Mouse (Mus musculus) hindbrain, embryonic 15.5 days (tissue): ENCODE results near the gene Chrna5. TPM values are rescaled to one million over a fixed set of nuclear protein-coding genes. Genes with fewer than 3 reads are reported as not detected.

Experiments used
- ATAC-seq: fragments of 200-750 bp; cut with Nextera tagmentation; 2 replicates; pipeline ENCODE4 v1.8.0; 2017; ENCODE audit warnings: low read depth, moderate number of reproducible peaks, moderate TSS enrichment; ENCODE audit not compliant: low FRiP score
- H3K27ac ChIP-seq: fragments of 300-500 bp; sonication (generic); replicated peaks from 2 replicates; pipeline ENCODE4 v1.5.1; 2015; ENCODE audit warnings: mild to moderate bottlenecking, inconsistent platforms
- H3K27me3 ChIP-seq: fragments of 300-500 bp; sonication (generic); 2 replicates; pipeline ENCODE4 v1.6.1; 2015; ENCODE audit warnings: control low read depth, inconsistent platforms
- H3K36me3 ChIP-seq: fragments of 300-500 bp; sonication (generic); 2 replicates; pipeline ENCODE4 v1.6.1; 2015; ENCODE audit warnings: control low read depth, inconsistent platforms
- H3K4me1 ChIP-seq: fragments of 300-500 bp; sonication (generic); replicated peaks from 2 replicates; pipeline ENCODE4 v1.6.1; 2015; ENCODE audit warnings: control low read depth, inconsistent platforms
- H3K4me2 ChIP-seq: fragments of 300-500 bp; sonication (generic); 2 replicates; pipeline ENCODE4 v1.6.1; 2015; ENCODE audit warnings: moderate library complexity, mild to moderate bottlenecking, inconsistent platforms
- H3K4me3 ChIP-seq: fragments of 300-500 bp; sonication (generic); 2 replicates; pipeline ENCODE4 v1.5.1; 2015; ENCODE audit warnings: mild to moderate bottlenecking, inconsistent platforms
- H3K9ac ChIP-seq: fragments of 300-500 bp; sonication (generic); 2 replicates; pipeline ENCODE4 v1.6.1; 2015; ENCODE audit warnings: inconsistent platforms
- H3K9me3 ChIP-seq: fragments of 300-500 bp; sonication (generic); 2 replicates; pipeline ENCODE4 v1.6.1; 2016; ENCODE audit warnings: control low read depth, inconsistent platforms
- WGBS: fragments of 180-500 bp; shearing (Covaris S2); methylation state at CpG from one replicate; pipeline ENCODE4 v1.1.7; 2015; 5-methylcytosine and 5-hydroxymethylcytosine counted together
- polyA plus RNA-seq: library from polyadenylated mRNA; unstranded; fragments of >200 nt; fragmentation: Nextera tagmentation; extraction: Ambion mirVana; gene quantifications from 2 replicates; pipeline ENCODE4 v1.2.1, GENCODE M21; 2015

Gene Chrna5
- polyA plus RNA-seq, 1 experiment from 2014 or later: 4.5 TPM

DNA sequence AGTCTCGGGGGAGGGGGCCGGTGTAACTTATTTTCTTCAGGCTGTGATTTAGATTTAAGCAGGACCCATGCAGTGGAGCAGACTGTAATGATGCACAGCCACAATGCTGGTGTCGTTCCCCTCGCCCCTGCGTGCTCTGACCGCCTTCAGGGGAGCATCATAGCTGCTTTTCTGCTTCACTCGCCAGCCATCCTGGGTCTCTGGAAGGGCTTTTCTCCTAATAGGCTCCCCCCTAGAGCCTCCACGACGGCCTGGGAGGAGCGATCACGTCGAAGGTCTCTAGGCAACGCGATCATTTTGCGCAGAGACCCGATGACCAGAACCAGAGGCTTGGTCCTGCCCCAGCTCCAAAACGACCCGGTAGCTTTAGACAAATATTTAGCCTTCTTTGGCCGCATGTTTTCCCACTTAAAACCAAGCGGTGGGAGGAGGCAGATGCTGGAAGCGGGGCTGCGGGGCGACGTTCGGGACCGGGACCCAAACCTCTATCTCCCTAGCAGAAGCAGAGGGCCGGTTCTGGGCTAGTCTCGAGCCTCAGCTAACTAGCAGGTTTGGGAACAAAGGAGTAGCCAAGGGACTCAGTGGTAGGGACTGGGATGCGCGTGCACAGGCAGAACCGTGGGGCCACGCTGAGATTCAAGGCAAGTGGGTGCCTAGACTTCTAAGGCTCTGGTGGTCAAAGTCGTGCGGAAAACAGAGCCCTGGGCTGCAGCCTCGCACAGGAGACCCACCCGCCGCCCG lies 45.0 kb downstream of the Chrna5 start:
- ATAC-seq: peak; percentile 21; the same call in 1 of the 2 replicates
- H3K9ac ChIP-seq: peak overlapping the region; percentile 61
- H3K4me3 ChIP-seq: peak overlapping the region; percentile 54
- H3K4me2 ChIP-seq: peak overlapping the region; percentile 63
- no peaks in the 10 kb centered on the region for H3K36me3 ChIP-seq
- H3K27ac ChIP-seq: peak overlapping the region; percentile 69
- H3K4me1 ChIP-seq: peaks cover 16% of the 10 kb centered on the region; the same call in 1 of the 2 replicates
- H3K27me3 ChIP-seq: no peaks in the 10 kb centered on the region
- 6% methylated on average over 38 of the region's 38 CpGs for whole genome bisulfite sequencing
- no peaks in the 10 kb centered on the region for H3K9me3 ChIP-seq

DNA sequence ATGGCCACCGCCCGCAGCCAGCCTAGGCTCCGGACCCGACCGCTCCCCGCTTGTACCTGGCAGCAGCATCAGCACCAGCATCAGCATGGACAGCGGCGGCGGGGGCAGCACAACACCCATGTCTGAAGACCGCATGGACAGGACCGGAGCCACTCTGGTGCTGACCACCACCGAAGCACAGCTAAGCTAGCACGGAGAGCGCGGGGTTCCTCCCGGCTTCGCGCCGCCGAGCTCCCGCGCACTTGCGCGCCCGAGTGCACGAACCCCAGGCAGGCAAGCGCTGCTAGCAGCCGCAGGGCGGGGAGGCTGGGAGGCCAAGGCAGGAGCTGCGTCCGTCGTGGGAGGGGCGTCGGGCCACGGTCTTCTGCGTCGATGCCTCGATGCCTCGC lies 45.6 kb downstream of the Chrna5 start, which contains the start of gene Chrna3:
Gene Chrna3, minus strand, starts transcription at position 288 of the 389 bp plus-strand sequence.
- H3K9me3 ChIP-seq: no peaks in the 10 kb centered on the region
- H3K4me3 ChIP-seq: peak within 1 kb of the TSS; percentile 54
- H3K4me1 ChIP-seq: peaks cover 16% of the 10 kb centered on the region; the same call in 1 of the 2 replicates
- H3K4me2 ChIP-seq: peak within 1 kb of the TSS; percentile 63
- no peaks in the 10 kb centered on the region for H3K36me3 ChIP-seq
- ATAC-seq: peak; percentile 71; the same call in 1 of the 2 replicates
- peak within 1 kb of the TSS; percentile 61 for H3K9ac ChIP-seq
- no peaks in the 10 kb centered on the region for H3K27me3 ChIP-seq
- peak within 1 kb of the TSS; percentile 69 for H3K27ac ChIP-seq
- 1% methylated on average over 39 of the region's 39 CpGs for WGBS

DNA sequence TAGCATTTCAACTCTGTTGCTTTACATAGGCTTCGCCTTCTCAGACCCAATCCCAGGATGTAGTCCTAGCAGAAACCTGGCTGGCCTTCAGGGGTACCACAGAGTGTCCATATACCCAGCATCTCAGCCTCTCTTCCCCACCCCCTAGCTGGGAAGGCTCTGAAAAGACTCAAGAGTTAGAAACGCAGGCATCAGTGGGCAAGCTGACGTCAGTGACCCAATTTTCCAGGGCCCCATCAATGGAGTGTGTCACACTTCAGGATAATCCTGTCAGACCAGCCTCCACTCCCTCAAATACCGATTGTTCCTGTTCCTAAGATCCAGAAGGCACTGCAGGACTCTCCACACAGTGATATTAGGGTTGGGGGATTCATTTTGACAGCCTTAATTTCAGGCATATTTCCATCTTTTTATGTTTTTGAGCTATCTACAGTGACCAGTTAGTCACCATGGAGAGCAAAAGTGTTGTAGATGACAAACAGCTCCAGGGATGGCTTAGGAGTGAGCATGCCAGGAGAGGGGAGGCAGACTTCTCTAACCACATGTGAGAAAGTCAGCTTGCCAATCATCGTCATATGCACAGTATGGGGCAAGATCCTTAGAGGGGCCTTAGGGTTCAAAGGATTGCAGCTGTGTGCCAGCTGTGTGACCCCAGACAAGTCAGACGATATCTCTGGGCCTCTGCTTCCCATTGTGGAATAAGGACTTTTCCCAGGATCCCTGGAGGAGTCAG lies 50.9 kb downstream of the Chrna5 start:
- Histone ChIP-seq H3K27ac (no peak overlapping the region), H3K4me3 (no peak overlapping the region), H3K4me1 (peaks cover 2% of the 10 kb centered on the region; the same call in 1 of the 2 replicates), H3K9ac (no peak overlapping the region), H3K9me3 (no peaks in the 10 kb centered on the region), H3K4me2 (no peak overlapping the region), H3K27me3 (no peaks in the 10 kb centered on the region), H3K36me3 (no peaks in the 10 kb centered on the region)
- no peak for ATAC-seq
- WGBS: 56% methylated on average over 6 of the region's 6 CpGs

DNA sequence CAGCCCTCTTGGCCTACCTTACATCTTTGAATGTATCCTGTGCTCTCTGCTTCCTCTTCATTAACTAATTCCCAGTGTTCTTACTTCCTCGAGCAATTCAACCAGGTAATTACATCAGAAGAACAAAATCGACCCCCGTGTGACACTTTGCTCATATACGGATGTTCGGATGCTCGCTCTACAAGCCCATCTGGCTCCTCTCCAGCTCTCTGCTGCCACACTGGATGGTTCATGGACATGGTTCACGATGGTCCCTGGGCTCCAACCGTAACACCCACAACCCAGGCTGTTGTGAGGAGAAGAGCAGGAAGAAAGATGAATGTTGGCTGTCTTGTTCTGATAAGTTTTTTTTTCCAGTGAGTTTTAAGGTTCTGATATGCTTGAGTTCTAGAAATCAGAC lies 58.3 kb downstream of the Chrna5 start:
- Histone ChIP-seq H3K36me3 (no peaks in the 10 kb centered on the region), H3K27me3 (no peaks in the 10 kb centered on the region), H3K9ac (no peak overlapping the region), H3K27ac (no peak overlapping the region), H3K4me1 (peaks cover 11% of the 10 kb centered on the region), H3K4me2 (no peak overlapping the region), H3K9me3 (no peaks in the 10 kb centered on the region), H3K4me3 (no peak overlapping the region)
- ATAC-seq: no peak
- WGBS: 63% methylated on average over 8 of the region's 8 CpGs

DNA sequence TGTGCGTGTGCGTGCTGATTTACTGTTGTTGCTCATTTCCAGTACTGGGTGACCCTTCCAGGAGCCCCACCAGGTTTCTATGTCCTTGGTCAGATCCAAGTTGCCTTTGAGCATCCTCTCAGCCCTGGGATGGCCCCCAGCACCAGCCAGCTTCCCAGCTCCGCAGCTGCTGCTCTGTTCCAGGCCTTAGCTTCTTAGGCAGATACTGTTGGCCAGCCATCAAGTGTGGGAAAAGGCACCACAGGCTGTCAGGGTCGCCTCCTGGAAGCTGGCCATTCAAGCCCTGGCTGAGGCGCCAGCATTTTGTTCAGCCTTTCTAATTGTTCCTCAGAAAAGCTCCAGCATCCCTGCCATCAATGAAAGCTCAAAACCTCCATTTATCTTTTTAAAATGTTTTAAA lies 59.3 kb downstream of the Chrna5 start:
- ATAC-seq: no peak
- Histone ChIP-seq H3K27me3 (no peaks in the 10 kb centered on the region), H3K4me3 (no peak overlapping the region), H3K27ac (peak overlapping the region; percentile 42; the same call in 1 of the 2 replicates), H3K4me1 (peaks cover 11% of the 10 kb centered on the region), H3K9me3 (no peaks in the 10 kb centered on the region), H3K4me2 (no peak overlapping the region), H3K9ac (no peak overlapping the region), H3K36me3 (no peaks in the 10 kb centered on the region)
- WGBS: 52% methylated on average over 5 of the region's 5 CpGs

DNA sequence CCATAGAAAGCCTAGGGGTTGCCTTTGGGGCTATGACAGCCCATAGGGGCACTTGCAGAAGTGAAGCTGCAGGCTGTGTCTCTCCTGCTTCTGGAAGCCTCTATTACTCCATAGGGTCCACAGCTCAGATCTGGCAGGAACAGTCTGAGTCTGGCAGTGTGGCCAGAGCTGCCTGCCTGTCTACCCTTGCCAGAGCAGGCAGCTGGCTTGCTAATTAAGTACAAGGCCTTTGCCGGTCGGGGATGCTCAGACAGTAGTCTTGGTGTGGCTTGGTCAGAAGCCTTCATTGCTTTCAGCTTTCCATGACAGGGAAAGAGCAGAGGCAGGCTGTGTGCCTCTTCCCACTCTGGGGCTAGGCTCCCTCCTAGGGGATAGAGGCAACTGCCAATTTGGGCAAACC lies 60.7 kb downstream of the Chrna5 start:
- H3K36me3 ChIP-seq: no peaks in the 10 kb centered on the region
- H3K9ac ChIP-seq: no peak overlapping the region
- H3K4me1 ChIP-seq: peaks cover 11% of the 10 kb centered on the region
- ATAC-seq: peak; percentile 65; the same call in 1 of the 2 replicates
- H3K4me3 ChIP-seq: no peak overlapping the region
- no peak overlapping the region for H3K4me2 ChIP-seq
- H3K9me3 ChIP-seq: no peaks in the 10 kb centered on the region
- WGBS: 42% methylated on average over 2 of the region's 2 CpGs
- no peaks in the 10 kb centered on the region for H3K27me3 ChIP-seq
- H3K27ac ChIP-seq: no peak overlapping the region

DNA sequence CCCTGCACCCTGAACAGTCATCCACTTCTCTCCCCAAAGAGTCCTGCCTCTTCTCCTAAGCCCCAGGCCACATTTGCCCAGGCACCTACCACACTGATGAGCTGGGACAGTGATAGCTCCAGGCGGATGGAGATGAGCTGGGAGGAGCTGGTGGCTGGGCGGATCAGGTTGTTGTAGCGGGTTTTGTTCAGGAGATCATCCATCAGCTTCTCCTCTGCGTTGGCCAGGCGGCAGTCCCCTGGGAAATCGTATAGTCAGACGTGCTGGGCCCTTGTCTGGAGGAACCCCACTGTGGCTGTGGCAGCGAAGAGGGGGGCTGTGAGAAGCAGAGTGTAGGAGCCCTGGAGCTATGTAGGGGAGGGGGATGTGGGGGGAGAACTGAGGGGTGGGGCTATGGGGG lies 63.0 kb downstream of the Chrna5 start:
- ATAC-seq: no peak
- H3K4me1 ChIP-seq: peaks cover 31% of the 10 kb centered on the region
- H3K4me2 ChIP-seq: no peak overlapping the region
- H3K4me3 ChIP-seq: no peak overlapping the region
- H3K36me3 ChIP-seq: no peaks in the 10 kb centered on the region
- no peak overlapping the region for H3K27ac ChIP-seq
- WGBS: 7% methylated on average over 8 of the region's 8 CpGs
- H3K9ac ChIP-seq: no peak overlapping the region
- H3K27me3 ChIP-seq: no peaks in the 10 kb centered on the region; the same call in 1 of the 2 replicates
- H3K9me3 ChIP-seq: no peaks in the 10 kb centered on the region

DNA sequence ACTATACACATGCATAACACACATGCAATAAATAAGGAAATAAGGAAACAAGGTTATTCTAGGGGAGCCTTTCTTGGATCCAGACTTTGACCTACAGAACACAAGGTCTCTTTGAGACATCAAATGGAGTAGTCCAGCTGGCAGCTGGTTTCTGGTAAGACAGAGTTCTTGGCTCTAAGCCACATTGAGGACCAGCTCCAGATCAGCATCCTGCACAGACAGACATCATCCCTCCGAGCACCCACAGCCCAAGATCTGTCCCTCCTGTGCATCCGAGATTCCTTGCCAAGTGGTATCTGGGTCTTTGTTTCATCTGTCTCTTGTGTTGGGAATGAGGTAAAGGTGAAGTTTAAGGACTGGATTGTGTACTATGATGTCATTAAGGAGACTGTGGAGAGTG lies 64.3 kb downstream of the Chrna5 start:
- no peak overlapping the region for H3K4me2 ChIP-seq
- H3K27ac ChIP-seq: no peak overlapping the region
- H3K4me1 ChIP-seq: peaks cover 32% of the 10 kb centered on the region
- no peaks in the 10 kb centered on the region for H3K36me3 ChIP-seq
- H3K9me3 ChIP-seq: no peaks in the 10 kb centered on the region
- no peak overlapping the region for H3K9ac ChIP-seq
- ATAC-seq: no peak
- peaks cover 2% of the 10 kb centered on the region; the same call in 1 of the 2 replicates for H3K27me3 ChIP-seq
- no peak overlapping the region for H3K4me3 ChIP-seq
- WGBS: 79% methylated on average over 2 of the region's 2 CpGs

DNA sequence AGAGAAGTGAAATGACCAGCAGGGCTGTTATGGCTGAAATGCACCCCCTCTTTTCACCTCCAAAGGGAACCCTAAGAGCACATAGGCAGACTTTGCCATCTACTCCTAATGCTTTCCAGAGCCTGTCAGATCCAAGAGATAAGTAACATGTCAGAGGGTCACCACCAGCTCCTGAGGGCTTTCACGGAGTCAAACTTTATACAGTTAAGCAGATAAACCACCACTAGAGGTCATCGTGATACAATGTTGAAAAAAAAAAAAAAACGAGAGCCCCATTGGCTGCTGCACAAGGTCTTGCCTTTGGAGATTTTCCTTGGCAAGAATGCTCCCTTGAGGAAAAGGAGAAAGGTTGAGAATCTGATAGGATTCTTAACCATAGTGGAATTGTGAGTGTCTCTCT lies 66.1 kb downstream of the Chrna5 start:
- Histone ChIP-seq H3K4me1 (peaks cover 22% of the 10 kb centered on the region), H3K27me3 (peaks cover 2% of the 10 kb centered on the region; the same call in 1 of the 2 replicates), H3K27ac (no peak overlapping the region), H3K9me3 (no peaks in the 10 kb centered on the region), H3K4me2 (no peak overlapping the region), H3K9ac (no peak overlapping the region), H3K36me3 (no peaks in the 10 kb centered on the region), H3K4me3 (no peak overlapping the region)
- WGBS: 2% methylated on average over 3 of the region's 3 CpGs
- no peak for ATAC-seq

DNA sequence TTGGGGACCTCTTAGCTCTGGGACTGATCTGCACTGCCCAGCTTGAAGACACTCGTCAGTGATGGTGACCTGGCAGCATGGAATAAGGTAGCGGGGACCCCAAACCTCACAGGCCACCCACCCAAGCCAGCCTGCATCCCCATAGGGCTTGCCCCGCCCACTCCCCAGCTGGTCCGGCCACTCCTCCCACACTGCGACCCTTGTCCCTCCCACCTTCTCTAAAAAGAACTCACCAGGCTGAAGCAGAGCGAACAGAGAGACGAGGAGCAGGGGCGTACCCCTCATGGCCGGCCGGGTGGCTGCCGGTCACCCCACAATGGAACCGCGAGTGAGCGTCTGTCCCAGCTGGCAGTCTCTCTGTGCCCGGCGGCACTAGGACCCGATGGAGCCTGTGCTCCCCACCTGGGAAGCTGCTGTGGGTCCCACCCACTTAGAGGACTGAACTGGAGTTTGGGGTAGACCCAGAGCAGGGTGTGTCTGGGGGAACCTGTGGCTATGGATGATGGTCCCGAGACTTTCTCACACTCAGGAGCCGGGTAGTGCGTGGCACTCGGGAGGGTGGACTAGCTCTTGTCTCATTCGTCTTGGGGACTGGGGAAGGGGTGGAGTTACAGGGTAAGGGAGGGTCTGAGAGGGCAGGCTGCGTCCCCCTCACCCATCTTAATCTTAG lies 67.7 kb downstream of the Chrna5 start, which contains the start of gene Chrnb4:
Gene Chrnb4, minus strand, starts transcription at position 569 of the 670 bp plus-strand sequence.
- Histone ChIP-seq H3K27ac (no peak within 1 kb of the TSS), H3K36me3 (no peaks in the 10 kb centered on the region), H3K9ac (0 out of 2 replicates have a peak within 1 kb of the TSS, but pooled peaks have one; percentile 30), H3K4me3 (peak within 1 kb of the TSS; percentile 43), H3K4me1 (peaks cover 22% of the 10 kb centered on the region), H3K4me2 (peak within 1 kb of the TSS; percentile 86), H3K27me3 (peaks cover 2% of the 10 kb centered on the region; the same call in 1 of the 2 replicates), H3K9me3 (no peaks in the 10 kb centered on the region)
- ATAC-seq: peak; percentile 78; the same call in 1 of the 2 replicates
- under 1% methylated on average over 23 of the region's 23 CpGs for WGBS

DNA sequence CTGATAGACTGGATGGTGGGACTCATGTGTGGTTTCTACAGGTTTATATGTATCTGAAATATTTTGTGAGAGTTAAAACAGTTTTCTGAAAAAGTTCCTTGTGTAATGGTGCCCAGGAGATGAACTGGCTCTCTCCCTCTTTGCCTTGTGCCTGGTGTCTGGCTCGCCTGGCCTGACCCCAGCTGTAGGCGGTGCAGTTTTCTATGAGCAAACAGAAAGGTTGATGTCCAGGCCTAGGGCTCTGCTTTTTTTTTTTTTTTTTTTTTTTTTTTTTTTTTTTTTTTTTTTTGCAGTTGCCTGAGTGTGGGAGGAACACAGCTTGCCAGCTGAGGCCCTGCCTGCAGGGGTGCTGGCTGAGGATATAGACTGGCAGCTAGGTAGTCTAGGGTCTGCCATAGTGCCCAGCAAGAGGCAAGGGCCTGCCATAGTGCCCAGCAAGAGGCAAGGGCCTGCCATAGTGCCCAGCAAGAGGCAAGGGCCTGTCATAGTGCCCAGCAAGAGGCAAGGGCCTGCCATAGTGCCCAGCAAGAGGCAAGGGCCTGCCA lies 74.8 kb downstream of the Chrna5 start:
- H3K27me3 ChIP-seq: no peaks in the 10 kb centered on the region
- H3K27ac ChIP-seq: no peak overlapping the region
- H3K9ac ChIP-seq: no peak overlapping the region
- no peak overlapping the region for H3K4me3 ChIP-seq
- H3K9me3 ChIP-seq: no peaks in the 10 kb centered on the region
- H3K4me2 ChIP-seq: no peak overlapping the region
- no peak for ATAC-seq
- H3K36me3 ChIP-seq: no peaks in the 10 kb centered on the region
- H3K4me1 ChIP-seq: no peaks in the 10 kb centered on the region
- WGBS: 58% methylated on average over 2 of the region's 2 CpGs
